In genomic region chr1:91730281-91730680, GRCm38 (mm10) we compare ENCODE assay signal across 27 mouse cellular contexts.
DNase-seq lines count a peak whose midpoint lies in the region; ATAC-seq and TF ChIP-seq lines count a peak whose summit lies in the region.
"Had no signal": no experiment of that assay in that cellular context is flagged by ENCODE, and none has a peak within 500 bp of the region (broad histone marks: within the 10 kb centered on the region; RNA-seq: fewer than 3 reads in every experiment).

No protein-coding gene starts in this region.

- H3K36me3 ChIP-seq in intestine, embryonic 14.5 days (ENCODE audit: control insufficient read depth, insufficient read depth, low read length): no peaks in the 10 kb centered on the region
- no peaks in the 10 kb centered on the region for H3K36me3 ChIP-seq in intestine, embryonic 15.5 days
- H3K36me3 ChIP-seq in liver, postnatal 0 days (replicated peaks; ENCODE audit: insufficient read depth, low read length): no peaks in the 10 kb centered on the region
- no peaks in the 10 kb centered on the region for H3K36me3 ChIP-seq in liver, embryonic 12.5 days
- H3K36me3 ChIP-seq in limb, embryonic 10.5 days: no peaks in the 10 kb centered on the region
- H3K36me3 ChIP-seq in limb, embryonic 11.5 days (ENCODE audit: control insufficient read depth, insufficient read depth, low read length): no peaks in the 10 kb centered on the region
- H3K36me3 ChIP-seq: embryonic facial prominence, embryonic 10.5 days; embryonic facial prominence, embryonic 13.5 days; forebrain, embryonic 12.5 days; forebrain, embryonic 15.5 days; heart, embryonic 12.5 days; heart, embryonic 15.5 days had no signal

- TF ChIP-seq CTCF in liver, postnatal 0 days (IDR thresholded peaks at IDR 0.05; ENCODE audit: low read depth): no peak

- H3K27me3 ChIP-seq in intestine, embryonic 14.5 days (replicated peaks; ENCODE audit: control insufficient read depth, insufficient read depth, low read length): no peaks in the 10 kb centered on the region
- H3K27me3 ChIP-seq in intestine, embryonic 15.5 days (replicated peaks): peaks cover 3% of the 10 kb centered on the region; the same call in 1 of the 2 replicates
- no peaks in the 10 kb centered on the region for H3K27me3 ChIP-seq in liver, postnatal 0 days (ENCODE audit: insufficient read depth, low read length)
- H3K27me3 ChIP-seq in liver, embryonic 12.5 days (replicated peaks): no peaks in the 10 kb centered on the region
- 0 out of 2 replicates have a peak, but pooled peaks cover 6% of the 10 kb centered on the region for H3K27me3 ChIP-seq in limb, embryonic 10.5 days (ENCODE audit: low read depth, poor library complexity, severe bottlenecking)
- no peaks in the 10 kb centered on the region for H3K27me3 ChIP-seq in limb, embryonic 11.5 days (ENCODE audit: control insufficient read depth, insufficient read depth, low read length)
- H3K27me3 ChIP-seq: embryonic facial prominence, embryonic 13.5 days; forebrain, embryonic 15.5 days; heart, embryonic 12.5 days; heart, embryonic 15.5 days had no signal

- no peak overlapping the region for H3K9ac ChIP-seq in intestine, embryonic 14.5 days (ENCODE audit: low read length)
- H3K9ac ChIP-seq in intestine, embryonic 15.5 days: no peak overlapping the region
- no peak overlapping the region for H3K9ac ChIP-seq in liver, postnatal 0 days (replicated peaks)
- no peak overlapping the region for H3K9ac ChIP-seq in liver, embryonic 12.5 days
- H3K9ac ChIP-seq in limb, embryonic 11.5 days (ENCODE audit: low read length): no peak overlapping the region
- H3K9ac ChIP-seq: embryonic facial prominence, embryonic 13.5 days; forebrain, embryonic 12.5 days; forebrain, embryonic 15.5 days; heart, embryonic 12.5 days; heart, embryonic 15.5 days; hindbrain, embryonic 14.5 days had no signal

- no peaks in the 10 kb centered on the region for H3K4me1 ChIP-seq in intestine, embryonic 14.5 days (replicated peaks; ENCODE audit: control insufficient read depth, insufficient read depth, low read length)
- H3K4me1 ChIP-seq in intestine, embryonic 15.5 days (replicated peaks): no peaks in the 10 kb centered on the region
- H3K4me1 ChIP-seq in liver, postnatal 0 days (ENCODE audit: insufficient read depth): no peaks in the 10 kb centered on the region
- no peaks in the 10 kb centered on the region for H3K4me1 ChIP-seq in liver, embryonic 12.5 days
- peaks cover 54% of the 10 kb centered on the region for H3K4me1 ChIP-seq in limb, embryonic 10.5 days
- peaks cover 39% of the 10 kb centered on the region for H3K4me1 ChIP-seq in limb, embryonic 11.5 days (ENCODE audit: control insufficient read depth, insufficient read depth, low read length)
- H3K4me1 ChIP-seq: embryonic facial prominence, embryonic 10.5 days; heart, embryonic 12.5 days; heart, embryonic 15.5 days had no signal

- no peak for ATAC-seq in intestine, embryonic 14.5 days (replicated peaks; ENCODE audit: low FRiP score, low TSS enrichment, low read depth)
- no peak for ATAC-seq in intestine, embryonic 15.5 days
- no peak for ATAC-seq in liver, postnatal 0 days
- no peak for ATAC-seq in liver, embryonic 12.5 days
- ATAC-seq in limb, embryonic 11.5 days (ENCODE audit: insufficient number of reproducible peaks, low FRiP score, low TSS enrichment, low read depth): no peak
- ATAC-seq: CD4-positive, CD25-positive, alpha-beta regulatory T cell, adult 4 months; forebrain, embryonic 15.5 days; hindbrain, postnatal 0 days had no signal

- H3K27ac ChIP-seq in intestine, embryonic 14.5 days (ENCODE audit: low read depth): no peak overlapping the region
- no peak overlapping the region for H3K27ac ChIP-seq in intestine, embryonic 15.5 days
- no peak overlapping the region for H3K27ac ChIP-seq in liver, postnatal 0 days (ENCODE audit: low read depth)
- no peak overlapping the region for H3K27ac ChIP-seq in liver, embryonic 12.5 days
- peak overlapping the region; percentile 75 for H3K27ac ChIP-seq in limb, embryonic 10.5 days
- no peak overlapping the region for H3K27ac ChIP-seq in limb, embryonic 11.5 days (replicated peaks; ENCODE audit: low read depth, low read length)
- H3K27ac ChIP-seq: embryonic facial prominence, embryonic 10.5 days; embryonic facial prominence, embryonic 13.5 days; forebrain, embryonic 12.5 days; forebrain, embryonic 15.5 days; heart, adult 2 months; heart, embryonic 15.5 days; hindbrain, embryonic 14.5 days; hindbrain, postnatal 0 days had no signal

- H3K4me3 ChIP-seq in intestine, embryonic 14.5 days (ENCODE audit: low read depth, low read length): no peak overlapping the region
- H3K4me3 ChIP-seq in intestine, embryonic 15.5 days (replicated peaks): no peak overlapping the region
- H3K4me3 ChIP-seq in liver, postnatal 0 days (ENCODE audit: low read depth, low read length): no peak overlapping the region
- H3K4me3 ChIP-seq in liver, embryonic 12.5 days: no peak overlapping the region
- H3K4me3 ChIP-seq in limb, embryonic 10.5 days: no peak overlapping the region
- H3K4me3 ChIP-seq in limb, embryonic 11.5 days (ENCODE audit: low read depth, low read length): no peak overlapping the region
- H3K4me3 ChIP-seq: embryonic facial prominence, embryonic 10.5 days; embryonic facial prominence, embryonic 13.5 days; erythroblast, embryonic 14.5 days; forebrain, embryonic 12.5 days; forebrain, embryonic 15.5 days; heart, adult 2 months; heart, embryonic 12.5 days; heart, embryonic 15.5 days had no signal

- no peak overlapping the region for H3K4me2 ChIP-seq in intestine, embryonic 14.5 days (ENCODE audit: low read length)
- H3K4me2 ChIP-seq in intestine, embryonic 15.5 days (replicated peaks): no peak overlapping the region
- H3K4me2 ChIP-seq in liver, postnatal 0 days (ENCODE audit: low read depth, low read length): no peak overlapping the region
- H3K4me2 ChIP-seq in liver, embryonic 12.5 days: no peak overlapping the region
- H3K4me2 ChIP-seq in limb, embryonic 11.5 days (ENCODE audit: low read depth, severe bottlenecking): no peak overlapping the region
- H3K4me2 ChIP-seq: embryonic facial prominence, embryonic 13.5 days; forebrain, embryonic 12.5 days; forebrain, embryonic 15.5 days; heart, embryonic 12.5 days; heart, embryonic 15.5 days; hindbrain, embryonic 14.5 days had no signal

- DNase-seq in intestine, embryonic 14.5 days (ENCODE audit: low spot score): peak; percentile 10
- peak; percentile 9 for DNase-seq in liver, postnatal 0 days
- DNase-seq in limb, embryonic 10.5 days (ENCODE audit: low spot score): no peak
- peak; percentile 20 for DNase-seq in limb, embryonic 11.5 days (ENCODE audit: low spot score)
- DNase-seq: adrenal gland, adult 2 months; adrenal gland, postnatal 14 days; cerebellum, adult 11 months; cerebellum, adult 2 months; cerebellum, adult 9-11 months; cerebellum, postnatal 25 days; embryo, embryonic 11 days; gastrocnemius, postnatal 25 days; heart, adult 2 months; heart, postnatal 14 days; heart, postnatal 4 days had no signal

- WGBS in intestine, embryonic 14.5 days: 90% methylated on average over 2 of the region's 2 CpGs
- WGBS in intestine, embryonic 15.5 days: 62% methylated on average over 2 of the region's 2 CpGs
- 71% methylated on average over 2 of the region's 2 CpGs for WGBS in liver, postnatal 0 days (ENCODE audit: insufficient replicate concordance)
- WGBS in liver, embryonic 12.5 days (ENCODE audit: insufficient replicate concordance): 45% methylated on average over 2 of the region's 2 CpGs
- WGBS in limb, embryonic 10.5 days: 86% methylated on average over 2 of the region's 2 CpGs
- WGBS in limb, embryonic 11.5 days: 74% methylated on average over 2 of the region's 2 CpGs

- no peak for TF ChIP-seq EP300 in liver, postnatal 0 days (IDR thresholded peaks at IDR 0.05; ENCODE audit: low read depth)

- no peaks in the 10 kb centered on the region for H3K9me3 ChIP-seq in intestine, embryonic 14.5 days (ENCODE audit: control insufficient read depth, low read length)
- no peaks in the 10 kb centered on the region for H3K9me3 ChIP-seq in intestine, embryonic 15.5 days
- no peaks in the 10 kb centered on the region for H3K9me3 ChIP-seq in liver, postnatal 0 days (ENCODE audit: low read length)
- H3K9me3 ChIP-seq in liver, embryonic 12.5 days (replicated peaks): no peaks in the 10 kb centered on the region
- no peaks in the 10 kb centered on the region for H3K9me3 ChIP-seq in limb, embryonic 10.5 days (replicated peaks)
- H3K9me3 ChIP-seq in limb, embryonic 11.5 days (ENCODE audit: control insufficient read depth, low read length): no peaks in the 10 kb centered on the region
- H3K9me3 ChIP-seq: embryonic facial prominence, embryonic 10.5 days; embryonic facial prominence, embryonic 13.5 days; forebrain, embryonic 12.5 days; forebrain, embryonic 15.5 days; heart, embryonic 12.5 days; heart, embryonic 15.5 days had no signal
